Mouse (Mus musculus): Measurements from ENCODE around the gene Gm20388.

GRCm38 (mm10) chr8:122362967-122363366 is 2452.3 kb downstream of the Gm20388 start:
- no peak for TF ChIP-seq MAFK (IDR thresholded peaks at IDR 0.05; ENCODE audit: insufficient read depth, low read depth, low read length)
- no peak for TF ChIP-seq ZC3H11A (IDR thresholded peaks at IDR 0.05; ENCODE audit: borderline replicate concordance, low read depth, low read length)
- TF ChIP-seq ZNF384 (IDR thresholded peaks at IDR 0.05; ENCODE audit: low read depth, low read length), result no peak
- TF ChIP-seq CHD2 (IDR thresholded peaks at IDR 0.05; ENCODE audit: low read depth, low read length), result no peak
